Mouse (Mus musculus) kidney, postnatal 14 days (tissue): ENCODE results near the gene Rgs5.

ENCODE experiments used
- DNase-seq: peaks from one replicate; pipeline ENCODE4 v3.0.0; 2022; ENCODE audit warnings: mixed read lengths

Rgs5 gene

DNA sequence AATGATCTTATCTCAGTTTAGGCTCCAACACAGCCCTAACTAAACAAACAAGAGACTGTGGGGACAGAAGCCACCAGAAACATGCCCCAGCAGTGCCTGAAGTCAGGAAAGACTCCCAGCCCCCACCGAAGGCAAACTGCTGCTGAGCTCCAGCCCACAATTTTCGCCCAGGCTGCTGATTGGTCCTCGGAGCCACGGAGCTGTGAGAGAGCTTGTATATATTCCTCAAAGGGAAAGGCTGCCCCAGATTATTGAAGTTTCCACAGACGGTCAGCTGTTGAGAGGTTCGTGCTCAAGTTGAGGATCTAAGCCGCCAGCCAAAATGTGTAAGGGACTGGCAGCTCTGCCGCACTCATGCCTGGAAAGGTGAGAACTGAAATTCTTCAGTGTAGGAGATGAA, at the start of gene Rgs5:
Gene Rgs5 (plus strand): TSS at position 246 of the 400 bp plus-strand sequence.
- peak; percentile 71 for DNase-seq

DNA sequence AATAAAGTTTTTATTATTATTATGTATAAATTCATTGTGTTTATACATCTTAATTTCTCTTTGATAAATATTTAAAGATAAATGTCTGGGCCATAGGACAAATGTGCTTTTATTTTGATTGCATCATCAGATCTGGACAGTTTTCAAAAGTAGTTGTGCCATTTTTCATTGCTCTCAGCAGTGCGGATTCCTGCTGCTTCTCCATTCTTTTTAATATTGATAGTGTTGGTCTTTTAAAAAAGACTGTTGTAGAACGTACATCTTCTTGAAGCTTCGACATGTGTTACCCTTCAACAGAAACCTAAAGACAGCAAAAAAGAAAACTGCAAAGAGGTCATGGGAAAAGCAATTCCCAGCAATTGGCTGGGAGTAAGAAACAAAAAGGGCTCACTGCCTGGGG, 49.1 kb upstream of the Rgs5 start:
- no peak for DNase-seq

DNA sequence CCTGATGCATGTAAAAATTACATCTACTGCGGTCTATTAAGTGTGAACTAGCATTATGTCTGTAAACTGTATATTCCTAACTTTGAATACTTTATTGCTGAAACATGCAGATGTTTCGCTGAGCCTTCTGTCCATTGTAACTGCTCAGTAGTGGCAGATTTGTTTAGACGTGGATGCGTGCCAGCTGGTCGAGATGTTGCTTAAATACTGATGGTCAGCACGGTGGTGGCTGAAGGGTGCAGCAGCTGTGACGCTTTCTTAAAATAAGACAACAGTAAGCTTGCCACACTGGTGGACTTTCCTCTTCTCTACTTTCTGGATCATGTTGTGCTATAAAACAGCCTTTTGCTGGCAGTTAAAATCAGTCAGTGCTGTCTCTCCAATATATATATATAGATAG, 25.6 kb upstream of the Rgs5 start:
- no peak for DNase-seq

DNA sequence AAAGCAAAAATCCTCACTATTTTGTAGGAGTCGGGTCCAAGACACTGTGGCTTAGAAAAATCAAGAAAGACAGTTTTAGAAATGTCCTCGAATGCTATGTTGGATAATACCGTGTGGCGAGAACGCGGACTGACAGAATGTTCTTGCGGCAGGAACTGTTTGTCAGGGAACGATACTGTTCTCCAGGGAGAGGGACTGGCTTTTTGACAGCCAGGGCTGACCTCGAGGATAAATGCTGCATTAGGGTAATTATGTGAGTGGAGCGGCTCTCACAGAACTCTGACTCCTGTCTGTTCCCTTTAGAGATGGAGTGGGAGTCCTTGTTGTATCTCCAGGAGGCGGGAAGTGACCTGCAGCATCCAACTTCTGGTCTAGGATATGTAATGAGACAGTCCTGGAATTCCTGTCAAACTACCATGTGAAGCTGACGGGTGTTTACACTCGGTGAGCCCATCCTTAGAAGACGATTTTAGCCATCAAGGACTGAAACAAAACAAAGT, 18.0 kb upstream of the Rgs5 start:
- peak; percentile 50 for DNase-seq

DNA sequence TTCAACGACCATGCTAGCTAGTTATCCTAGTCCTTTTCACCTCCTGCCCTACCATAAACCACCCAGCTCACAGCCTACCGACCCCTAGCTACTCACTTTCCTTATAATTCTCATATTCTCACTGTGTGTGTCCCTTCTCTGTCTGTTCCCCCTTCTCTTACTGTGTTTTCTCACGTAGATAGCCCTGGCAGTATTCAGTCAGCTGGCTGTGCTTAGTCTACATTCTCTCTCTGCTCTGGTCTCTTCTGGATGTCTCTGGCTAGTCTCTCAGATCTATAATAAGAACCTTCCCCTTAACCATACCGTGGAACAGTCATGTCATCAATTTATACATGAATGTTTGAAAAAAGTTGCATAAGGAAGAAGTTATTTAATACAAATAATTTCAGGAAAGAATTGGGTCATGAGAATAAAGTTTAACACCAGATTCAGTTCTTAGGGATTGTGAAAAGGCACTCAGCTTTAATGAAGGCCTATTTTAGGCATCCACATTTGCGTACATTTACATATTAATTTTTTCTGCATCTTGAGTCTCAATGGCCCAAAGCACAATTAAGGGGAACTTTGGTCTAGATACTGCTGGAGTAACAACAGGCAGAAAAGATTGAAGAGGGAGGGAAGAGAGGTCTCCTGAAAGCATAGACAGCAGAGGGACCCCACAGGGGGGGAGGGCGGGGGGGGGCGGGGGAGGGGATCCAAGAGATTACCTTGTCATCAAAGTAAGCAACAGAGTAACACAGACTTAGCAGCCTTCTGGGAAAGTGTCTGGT, 10.2 kb upstream of the Rgs5 start:
- DNase-seq, result no peak

GRCm38 (mm10) chr1:169659479-169659878, 4.2 kb downstream of the Rgs5 start:
- DNase-seq, result peak; percentile 37

DNA sequence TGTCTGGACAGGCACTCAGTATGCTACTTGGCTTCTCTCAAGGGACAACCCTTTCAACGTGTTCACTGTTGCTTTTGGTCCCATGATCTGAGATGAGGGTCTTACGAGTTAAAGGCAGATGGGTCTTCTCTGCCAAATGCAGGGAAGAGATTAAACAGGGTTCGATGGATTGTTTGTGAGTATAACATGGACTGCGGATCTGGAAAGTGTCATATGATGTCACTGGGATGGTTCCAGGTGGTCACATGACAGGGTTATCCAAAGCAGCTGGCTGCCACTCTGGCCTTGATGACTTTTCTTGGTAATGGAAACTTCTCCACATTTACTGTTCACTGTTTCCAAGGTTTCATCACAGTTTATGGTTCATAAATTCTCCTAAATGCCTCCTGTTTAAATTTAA, 12.0 kb downstream of the Rgs5 start:
- no peak for DNase-seq

- DNase-seq, result no peak
Observed at GRCm38 (mm10) chr1:169670705-169671104, 15.4 kb downstream of the Rgs5 start.

DNA sequence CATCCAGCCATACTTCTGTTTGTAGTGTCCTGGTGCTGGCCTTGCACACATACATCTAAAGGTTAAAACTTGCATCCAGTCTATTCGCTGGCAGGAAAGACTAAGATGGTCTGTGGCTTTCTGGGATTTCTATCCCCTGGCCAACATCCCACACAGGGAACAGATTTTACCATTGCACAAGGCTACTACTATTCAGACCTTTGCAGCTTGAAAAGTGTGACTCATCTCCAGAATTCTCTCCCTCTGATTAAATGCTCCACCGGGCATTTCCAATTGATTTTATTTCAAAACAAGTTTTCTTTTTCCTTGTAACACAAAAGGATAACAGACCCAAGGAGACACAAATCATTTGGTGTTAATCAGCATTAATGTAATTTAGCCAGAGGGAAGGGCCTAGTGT, 16.5 kb downstream of the Rgs5 start:
- DNase-seq, result no peak

- DNase-seq, result no peak
Observed at GRCm38 (mm10) chr1:169672272-169672671, 17.0 kb downstream of the Rgs5 start.

DNA sequence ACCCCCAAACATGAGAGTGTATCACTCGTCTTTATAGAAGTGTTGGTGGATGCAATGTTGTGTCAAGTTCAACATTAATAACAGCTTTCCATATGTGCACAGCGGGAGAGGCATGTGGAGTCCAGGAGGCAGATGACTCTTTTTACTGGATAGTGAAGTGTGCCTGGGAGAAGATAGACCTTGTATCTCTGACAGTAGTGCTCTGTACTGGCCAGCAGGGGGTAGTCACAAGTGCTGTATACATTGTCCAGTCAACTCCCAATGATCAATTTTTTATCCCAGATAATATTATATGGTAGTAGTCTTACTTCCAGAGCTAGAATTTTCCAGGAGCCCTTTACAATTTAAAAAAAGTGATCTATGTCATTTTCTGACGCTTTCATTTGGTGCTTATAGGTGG, 18.8 kb downstream of the Rgs5 start:
- DNase-seq, result no peak

- no peak for DNase-seq
Observed at GRCm38 (mm10) chr1:169676751-169677150, 21.4 kb downstream of the Rgs5 start.

GRCm38 (mm10) chr1:169680455-169681208, 25.3 kb downstream of the Rgs5 start:
- peak; percentile 7 for DNase-seq

- no peak for DNase-seq
Observed at GRCm38 (mm10) chr1:169682775-169683497, 27.6 kb downstream of the Rgs5 start.

- DNase-seq, result peak; percentile 54
Observed at GRCm38 (mm10) chr1:169685257-169685656, 30.0 kb downstream of the Rgs5 start.

DNA sequence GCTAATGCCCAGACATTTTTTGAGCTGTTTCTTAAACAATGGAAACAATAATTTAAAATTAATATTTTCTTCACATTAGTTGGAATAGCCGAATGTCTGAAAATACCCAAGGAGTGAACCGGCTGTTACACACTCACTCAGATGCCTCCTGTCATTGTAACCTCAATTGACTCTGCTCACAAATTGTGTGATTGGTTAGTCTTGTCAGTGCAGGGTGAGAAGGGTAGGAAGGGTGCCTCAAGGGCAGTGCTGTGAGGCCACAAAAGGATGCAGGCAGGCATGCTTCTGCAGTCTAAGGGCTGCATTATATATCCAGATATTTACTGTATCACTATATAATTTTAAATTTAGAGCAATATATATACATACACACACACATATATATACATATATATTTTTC, 37.7 kb downstream of the Rgs5 start:
- DNase-seq, result no peak

GRCm38 (mm10) chr1:169693537-169693936, 38.2 kb downstream of the Rgs5 start:
- DNase-seq, result no peak

DNA sequence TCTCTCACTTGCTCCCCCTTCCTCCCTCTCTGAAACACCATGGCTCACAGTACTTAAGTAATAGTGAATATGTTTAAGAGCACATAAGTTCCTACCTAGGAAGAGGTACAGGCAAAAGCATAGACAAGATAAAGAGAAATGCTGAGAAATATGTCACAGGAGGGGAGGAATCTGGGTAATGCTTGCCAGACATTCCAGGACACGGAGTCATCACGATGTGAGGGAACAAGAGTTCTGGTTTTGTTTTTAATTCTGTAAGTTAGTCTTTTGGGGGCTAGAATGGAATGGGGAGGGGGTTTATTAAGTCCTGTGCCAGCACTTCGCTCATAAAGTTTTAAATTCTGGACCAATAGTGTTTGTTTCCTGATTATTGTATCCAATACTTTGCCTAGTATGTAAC, 40.1 kb downstream of the Rgs5 start:
- no peak for DNase-seq

GRCm38 (mm10) chr1:169697236-169697635, 41.9 kb downstream of the Rgs5 start:
- DNase-seq, result no peak

GRCm38 (mm10) chr1:169699184-169699583, 43.9 kb downstream of the Rgs5 start:
- DNase-seq, result no peak

DNA sequence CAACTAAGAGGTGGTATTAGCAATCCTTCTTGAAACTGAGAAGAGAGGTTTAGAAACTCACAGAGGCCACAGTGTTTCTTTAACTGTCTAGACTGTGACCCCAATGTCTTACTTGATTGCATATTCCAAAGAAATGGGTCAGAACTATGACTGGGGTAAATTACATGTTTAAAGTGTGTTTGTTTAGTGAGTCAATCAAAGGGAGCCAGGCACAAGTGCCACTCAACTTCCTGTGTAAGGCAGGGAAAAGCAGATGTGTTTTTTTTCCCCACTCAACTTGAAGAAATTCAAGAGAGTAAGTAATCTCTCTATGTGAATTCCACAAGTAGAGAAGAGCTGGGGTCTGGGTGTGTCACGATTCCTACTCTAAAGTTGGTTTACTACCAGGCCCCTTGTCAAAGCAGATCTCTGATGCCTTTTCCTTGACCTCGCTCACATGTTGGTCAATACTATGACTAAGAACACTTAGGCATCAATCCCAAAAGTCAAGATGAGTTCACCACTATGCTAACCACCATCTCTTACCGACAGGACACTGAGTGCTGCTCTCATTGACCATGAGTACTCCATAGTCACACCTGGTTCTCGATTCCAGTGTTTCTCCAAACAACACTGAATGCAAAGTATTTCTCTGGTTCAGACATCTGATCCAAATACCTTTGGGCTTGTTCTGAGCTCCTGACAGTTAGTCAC, 49.2 kb downstream of the Rgs5 start:
- no peak for DNase-seq

GRCm38 (mm10) chr1:169721836-169722235, 66.5 kb downstream of the Rgs5 start:
- DNase-seq, result no peak

- no peak for DNase-seq
Observed at GRCm38 (mm10) chr1:169726319-169726718, 71.0 kb downstream of the Rgs5 start.
